Mouse (Mus musculus): ENCODE results near the gene Btla. TPM values are rescaled to one million over a fixed set of nuclear protein-coding genes. Genes with fewer than 3 reads are reported as not detected.

Btla gene
- polyA plus RNA-seq, 1 experiment from 2014 or later, result 0.07 TPM

- no peak for DNase-seq (ENCODE audit: low spot score)
- TF ChIP-seq EP300 (optimal IDR thresholded peaks at IDR 0.05) (no peak), CTCF (IDR thresholded peaks at IDR 0.05; ENCODE audit: low read depth) (no peak)
These were observed 27.8 kb downstream of the Btla start for GRCm38 (mm10) chr16:45251773-45252413.

DNA sequence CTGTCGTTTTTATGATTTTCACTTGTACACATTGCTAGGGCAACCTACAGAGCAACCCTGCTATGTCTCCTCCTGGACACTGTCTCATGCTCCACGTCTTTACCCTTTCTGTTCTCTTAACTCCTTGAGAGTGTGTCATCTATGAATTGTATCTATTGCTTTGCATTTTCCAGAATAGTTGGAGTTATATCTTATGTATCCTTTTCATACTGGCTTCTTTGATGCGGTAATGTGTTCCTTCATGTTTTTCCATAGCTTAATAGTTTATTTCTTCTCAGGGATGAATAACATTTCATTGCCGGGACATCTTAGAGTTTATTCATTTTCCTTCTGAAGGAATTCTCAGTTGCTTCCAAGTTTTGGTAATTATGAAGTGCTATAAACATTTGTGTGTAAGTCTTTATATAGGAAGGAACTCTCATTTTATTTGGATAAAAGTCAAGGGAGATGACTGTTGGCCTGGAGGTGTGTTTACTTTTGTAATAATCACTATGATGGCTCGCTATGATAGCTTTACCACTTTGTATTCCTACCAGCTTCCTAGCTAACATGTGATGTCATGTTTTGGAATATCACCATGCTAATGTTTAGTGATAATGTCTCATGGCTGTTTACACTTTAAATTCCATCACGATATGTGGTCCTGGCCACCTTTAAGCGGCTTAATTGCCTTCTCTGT is 31.2 kb downstream of the Btla start:
- Histone ChIP-seq H3K9me3 (ENCODE audit: control insufficient read depth, low read length) (no peaks in the 10 kb centered on the region), H3K4me1 (replicated peaks; ENCODE audit: control insufficient read depth, insufficient read depth) (no peaks in the 10 kb centered on the region), H3K4me2 (replicated peaks; ENCODE audit: low read depth) (no peak overlapping the region), H3K27me3 (ENCODE audit: control insufficient read depth, insufficient read depth, low read length) (no peaks in the 10 kb centered on the region), H3K4me3 (ENCODE audit: low read depth, low read length) (no peak overlapping the region), H3K9ac (ENCODE audit: low read length) (no peak overlapping the region), H3K27ac (replicated peaks) (no peak overlapping the region), H3K36me3 (ENCODE audit: control insufficient read depth, insufficient read depth, low read length) (no peaks in the 10 kb centered on the region)
- DNase-seq (ENCODE audit: low spot score) (no peak), ATAC-seq (ENCODE audit: low FRiP score, low TSS enrichment) (no peak)
- TF ChIP-seq CTCF (IDR thresholded peaks at IDR 0.05; ENCODE audit: low read depth) (no peak), EP300 (optimal IDR thresholded peaks at IDR 0.05) (no peak)
- 66% methylated on average over 7 of the region's 7 CpGs for WGBS

More at GRCm38 (mm10) chr16:45251773-45252413, 27.8 kb downstream of the Btla start:
- no peaks in the 10 kb centered on the region for H3K36me3 ChIP-seq (ENCODE audit: control insufficient read depth, insufficient read depth, low read length)
- WGBS, result 69% methylated on average over 6 of the region's 6 CpGs
- H3K4me2 ChIP-seq (replicated peaks; ENCODE audit: low read depth), result no peak overlapping the region
- H3K27me3 ChIP-seq (ENCODE audit: control insufficient read depth, insufficient read depth, low read length), result no peaks in the 10 kb centered on the region
- no peak overlapping the region for H3K27ac ChIP-seq (replicated peaks)
- H3K9me3 ChIP-seq (ENCODE audit: control insufficient read depth, low read length), result no peaks in the 10 kb centered on the region
- no peak overlapping the region for H3K9ac ChIP-seq (ENCODE audit: low read length)
- no peaks in the 10 kb centered on the region for H3K4me1 ChIP-seq (replicated peaks; ENCODE audit: control insufficient read depth, insufficient read depth)
- H3K4me3 ChIP-seq (ENCODE audit: low read depth, low read length), result no peak overlapping the region
- ATAC-seq (ENCODE audit: low FRiP score, low TSS enrichment), result no peak

DNA sequence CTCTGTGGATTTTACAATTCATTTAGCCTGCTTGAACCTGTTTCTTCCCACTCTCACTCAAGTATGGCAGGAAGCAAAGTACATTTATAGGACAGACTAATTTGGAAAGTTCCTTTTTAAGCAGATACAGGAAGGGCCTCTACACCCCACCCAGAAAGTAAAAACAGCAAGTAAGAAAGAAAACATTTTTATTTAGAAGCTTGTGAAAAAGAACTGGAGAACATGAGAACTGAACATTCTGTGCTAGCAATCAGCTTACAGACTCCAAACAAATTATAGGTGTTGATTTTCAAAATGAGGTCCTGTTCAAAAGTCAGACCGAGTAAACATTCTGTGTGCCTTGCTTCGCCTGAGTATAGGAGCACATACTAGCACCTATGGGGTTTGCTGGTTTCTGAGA is 32.8 kb downstream of the Btla start:
- ATAC-seq (ENCODE audit: low FRiP score, low TSS enrichment) (no peak), DNase-seq (ENCODE audit: low spot score) (no peak)
- no peak overlapping the region for H3K27ac ChIP-seq (replicated peaks)
- no peaks in the 10 kb centered on the region for H3K9me3 ChIP-seq (ENCODE audit: control insufficient read depth, low read length)
- no peak for TF ChIP-seq EP300 (optimal IDR thresholded peaks at IDR 0.05)
- no peak for TF ChIP-seq CTCF (IDR thresholded peaks at IDR 0.05; ENCODE audit: low read depth)
- H3K36me3 ChIP-seq (ENCODE audit: control insufficient read depth, insufficient read depth, low read length), result no peaks in the 10 kb centered on the region
- no peak overlapping the region for H3K9ac ChIP-seq (ENCODE audit: low read length)
- no peak overlapping the region for H3K4me2 ChIP-seq (replicated peaks; ENCODE audit: low read depth)
- 75% methylated on average over 2 of the region's 2 CpGs for WGBS
- H3K4me3 ChIP-seq (ENCODE audit: low read depth, low read length), result no peak overlapping the region
- H3K4me1 ChIP-seq (replicated peaks; ENCODE audit: control insufficient read depth, insufficient read depth), result no peaks in the 10 kb centered on the region
- no peaks in the 10 kb centered on the region for H3K27me3 ChIP-seq (ENCODE audit: control insufficient read depth, insufficient read depth, low read length)

DNA sequence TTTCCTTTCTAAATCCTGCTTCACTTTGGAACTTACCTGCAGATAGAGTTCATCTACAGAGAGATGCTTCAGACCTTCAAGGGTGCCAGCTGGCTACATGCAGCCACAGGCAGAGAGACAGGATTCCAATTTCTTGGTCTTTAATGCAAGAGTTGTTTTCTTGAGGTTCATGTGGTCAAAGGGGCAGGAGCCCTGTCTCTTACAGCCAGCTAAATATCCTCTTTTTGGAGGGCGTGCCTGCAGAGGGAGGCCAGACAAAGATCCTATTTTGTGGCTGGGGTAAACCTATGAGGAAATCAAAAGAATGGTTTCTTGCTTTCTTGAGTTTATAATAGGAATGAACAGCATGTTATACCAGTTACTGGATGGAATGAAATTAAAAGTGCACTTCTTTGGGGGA is 33.5 kb downstream of the Btla start:
- no peaks in the 10 kb centered on the region for H3K9me3 ChIP-seq (ENCODE audit: control insufficient read depth, low read length)
- ATAC-seq (ENCODE audit: low FRiP score, low TSS enrichment) (no peak), DNase-seq (ENCODE audit: low spot score) (no peak)
- no peak overlapping the region for H3K9ac ChIP-seq (ENCODE audit: low read length)
- no peak overlapping the region for H3K27ac ChIP-seq (replicated peaks)
- H3K4me3 ChIP-seq (ENCODE audit: low read depth, low read length), result no peak overlapping the region
- TF ChIP-seq CTCF (IDR thresholded peaks at IDR 0.05; ENCODE audit: low read depth) (no peak), EP300 (optimal IDR thresholded peaks at IDR 0.05) (no peak)
- no peak overlapping the region for H3K4me2 ChIP-seq (replicated peaks; ENCODE audit: low read depth)
- no peaks in the 10 kb centered on the region for H3K36me3 ChIP-seq (ENCODE audit: control insufficient read depth, insufficient read depth, low read length)
- 84% methylated on average over 1 of the region's 1 CpGs for WGBS
- H3K4me1 ChIP-seq (replicated peaks; ENCODE audit: control insufficient read depth, insufficient read depth), result no peaks in the 10 kb centered on the region
- H3K27me3 ChIP-seq (ENCODE audit: control insufficient read depth, insufficient read depth, low read length), result no peaks in the 10 kb centered on the region

- ATAC-seq (ENCODE audit: low FRiP score, low TSS enrichment) (no peak), DNase-seq (ENCODE audit: low spot score) (no peak)
- H3K36me3 ChIP-seq (ENCODE audit: control insufficient read depth, insufficient read depth, low read length), result no peaks in the 10 kb centered on the region
- no peak overlapping the region for H3K4me2 ChIP-seq (replicated peaks; ENCODE audit: low read depth)
- peak; percentile 13; the same call in 1 of the 2 replicates for TF ChIP-seq CTCF (IDR thresholded peaks at IDR 0.05; ENCODE audit: low read depth)
- no peak for TF ChIP-seq EP300 (optimal IDR thresholded peaks at IDR 0.05)
- H3K4me3 ChIP-seq (ENCODE audit: low read depth, low read length), result no peak overlapping the region
- H3K4me1 ChIP-seq (replicated peaks; ENCODE audit: control insufficient read depth, insufficient read depth), result no peaks in the 10 kb centered on the region
- no peak overlapping the region for H3K9ac ChIP-seq (ENCODE audit: low read length)
- H3K27me3 ChIP-seq (ENCODE audit: control insufficient read depth, insufficient read depth, low read length), result no peaks in the 10 kb centered on the region
- H3K27ac ChIP-seq (replicated peaks), result no peak overlapping the region
- no peaks in the 10 kb centered on the region for H3K9me3 ChIP-seq (ENCODE audit: control insufficient read depth, low read length)
- WGBS, result 86% methylated on average over 2 of the region's 2 CpGs
These were observed 35.5 kb downstream of the Btla start for GRCm38 (mm10) chr16:45259663-45260062.

DNA sequence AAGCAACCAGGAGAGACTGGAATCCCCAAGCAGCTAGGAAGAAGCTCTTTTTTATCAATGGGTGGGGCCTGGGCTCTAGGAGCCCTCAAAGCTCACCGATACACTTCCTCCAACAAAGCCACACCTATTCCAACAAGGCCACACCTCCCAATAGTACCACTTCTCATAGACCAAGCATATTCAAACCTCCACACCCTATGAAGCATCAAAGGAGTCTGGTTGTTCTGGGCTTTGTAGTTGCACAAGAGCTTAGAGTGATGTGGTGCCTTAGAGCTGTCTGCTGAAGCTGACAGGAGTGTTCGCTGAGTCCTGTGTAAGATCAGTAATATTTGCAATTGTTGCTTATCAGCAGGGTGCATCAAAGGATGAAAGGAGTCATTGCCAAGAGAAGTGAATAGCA is 37.2 kb downstream of the Btla start:
- H3K9me3 ChIP-seq (ENCODE audit: control insufficient read depth, low read length), result no peaks in the 10 kb centered on the region
- no peaks in the 10 kb centered on the region for H3K27me3 ChIP-seq (ENCODE audit: control insufficient read depth, insufficient read depth, low read length)
- H3K9ac ChIP-seq (ENCODE audit: low read length), result no peak overlapping the region
- ATAC-seq (ENCODE audit: low FRiP score, low TSS enrichment) (no peak), DNase-seq (ENCODE audit: low spot score) (no peak)
- 61% methylated on average over 2 of the region's 2 CpGs for WGBS
- no peak for TF ChIP-seq CTCF (IDR thresholded peaks at IDR 0.05; ENCODE audit: low read depth)
- TF ChIP-seq EP300 (optimal IDR thresholded peaks at IDR 0.05), result no peak
- no peak overlapping the region for H3K4me2 ChIP-seq (replicated peaks; ENCODE audit: low read depth)
- no peak overlapping the region for H3K4me3 ChIP-seq (ENCODE audit: low read depth, low read length)
- no peaks in the 10 kb centered on the region for H3K4me1 ChIP-seq (replicated peaks; ENCODE audit: control insufficient read depth, insufficient read depth)
- no peak overlapping the region for H3K27ac ChIP-seq (replicated peaks)
- H3K36me3 ChIP-seq (ENCODE audit: control insufficient read depth, insufficient read depth, low read length), result no peaks in the 10 kb centered on the region

Data from stomach, postnatal 0 days (tissue).